In the genomic region with DNA sequence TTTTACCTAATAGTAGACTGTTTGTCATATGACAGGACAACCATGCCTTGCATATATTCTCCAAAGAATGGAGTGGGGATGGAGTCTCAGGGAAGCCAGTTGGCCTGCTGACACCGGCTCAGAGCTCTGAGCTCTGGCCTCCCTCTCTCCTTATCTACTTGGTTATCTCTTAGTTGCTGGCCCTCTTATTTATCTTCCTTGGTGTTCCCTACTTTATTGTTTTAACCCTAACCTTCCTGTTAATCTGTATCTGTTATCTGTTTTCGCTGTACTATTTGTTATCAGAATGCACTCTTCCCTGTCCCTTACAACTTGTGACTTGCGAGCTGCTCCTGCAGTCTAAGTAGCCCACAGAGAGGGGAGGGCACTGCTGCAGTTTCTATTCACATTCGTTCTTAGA, we compare ENCODE assay signal across 1 mouse cellular context.
TF ChIP-seq lines count a peak whose summit lies in the region.

No protein-coding gene starts in this region.

TF ChIP-seq in MEL, 35 proteins besides CTCF, POLR2A, EP300 and RAD21 (continued from another document):
- TF ChIP-seq USF2 (IDR thresholded peaks at IDR 0.05; ENCODE audit: borderline replicate concordance in 1 of 2, insufficient read depth in 1 of 2, low read depth in 1 of 2, low read length in 2 of 2) (no peak), SIN3A (IDR thresholded peaks at IDR 0.05; ENCODE audit: low read length) (peak; percentile 19; the same call in 1 of the 2 replicates), E2F4 (IDR thresholded peaks at IDR 0.05; ENCODE audit: borderline replicate concordance, low read depth, low read length) (no peak), MAX (IDR thresholded peaks at IDR 0.05; ENCODE audit: low read length) (no peak), USF1 (IDR thresholded peaks at IDR 0.05; ENCODE audit: low read depth, low read length) (no peak), GATA1 (IDR thresholded peaks at IDR 0.05; ENCODE audit: low read depth, low read length) (peak; percentile 88), MYB (IDR thresholded peaks at IDR 0.05; ENCODE audit: low read depth, low read length) (no peak), HCFC1 (IDR thresholded peaks at IDR 0.05; ENCODE audit: low read depth, low read length) (no peak), MAZ (IDR thresholded peaks at IDR 0.05; ENCODE audit: low read depth, low read length) (0 out of 2 replicates have a peak, but pooled peaks have one; percentile 44), ETS1 (IDR thresholded peaks at IDR 0.05; ENCODE audit: low read depth, low read length) (peak; percentile 73)
